Mouse (Mus musculus) limb, embryonic 13.5 days (tissue): ENCODE measurements around the gene Pld4. TPM values are rescaled to one million over a fixed set of nuclear protein-coding genes. Genes with fewer than 3 reads are reported as not detected.
A peak's percentile ranks its signal among the peaks of the same experiment; 100 is the strongest.
"Not testable (repeated sequence)": the region's sequence is repeated elsewhere in the genome, so short reads cannot be mapped to it uniquely, and the experiment has no call there.

Source experiments
- ATAC-seq: fragments of 200-750 bp; cut with Nextera tagmentation; 2 replicates; pipeline ENCODE4 v1.8.0; 2017; ENCODE audit warnings: low read depth, moderate number of reproducible peaks, moderate TSS enrichment; ENCODE audit not compliant: low FRiP score
- H3K27ac ChIP-seq: fragments of 300-500 bp; sonication (generic); 2 replicates; pipeline ENCODE4 v1.5.1; 2015; ENCODE audit warnings: inconsistent platforms, mild to moderate bottlenecking, moderate library complexity
- H3K27me3 ChIP-seq: fragments of 300-500 bp; sonication (generic); 2 replicates; pipeline ENCODE4 v1.6.1; 2015; ENCODE audit warnings: mild to moderate bottlenecking, inconsistent platforms
- H3K36me3 ChIP-seq: fragments of 300-500 bp; sonication (generic); 2 replicates; pipeline ENCODE4 v1.6.1; 2015; ENCODE audit warnings: inconsistent platforms, mild to moderate bottlenecking, moderate library complexity
- H3K4me1 ChIP-seq: fragments of 300-500 bp; sonication (generic); 2 replicates; pipeline ENCODE4 v1.6.1; 2015; ENCODE audit warnings: inconsistent platforms
- H3K4me2 ChIP-seq: fragments of 300-500 bp; sonication (generic); replicated peaks from 2 replicates; pipeline ENCODE4 v1.6.1; 2015; ENCODE audit warnings: inconsistent platforms, mild to moderate bottlenecking, moderate library complexity
- H3K4me3 ChIP-seq: fragments of 300-500 bp; sonication (generic); 2 replicates; pipeline ENCODE4 v1.5.1; 2015; ENCODE audit warnings: moderate library complexity, mild to moderate bottlenecking, inconsistent platforms
- H3K9ac ChIP-seq: fragments of 300-500 bp; sonication (generic); 2 replicates; pipeline ENCODE4 v1.6.1; 2015; ENCODE audit warnings: mild to moderate bottlenecking, inconsistent platforms
- H3K9me3 ChIP-seq: fragments of 300-500 bp; sonication (generic); 2 replicates; pipeline ENCODE4 v1.6.1; 2016; ENCODE audit warnings: inconsistent platforms
- WGBS: fragments of 180-500 bp; shearing (Covaris S2); methylation state at CpG from one replicate; pipeline ENCODE4 v1.1.7; 2015; 5-methylcytosine and 5-hydroxymethylcytosine counted together
- microRNA-seq: library from miRNA; unstranded; fragments of <30 nt; microRNA quantifications from one replicate; pipeline ENCODE4, GENCODE M21; 2016
- polyA plus RNA-seq: library from polyadenylated mRNA; unstranded; fragments of >200 nt; fragmentation: Nextera tagmentation; extraction: Ambion mirVana; gene quantifications from 2 replicates; pipeline ENCODE4 v1.2.1, GENCODE M21; 2015

The Pld4 gene
- polyA plus RNA-seq, 1 experiment from 2014 or later = 6.1 TPM

DNA sequence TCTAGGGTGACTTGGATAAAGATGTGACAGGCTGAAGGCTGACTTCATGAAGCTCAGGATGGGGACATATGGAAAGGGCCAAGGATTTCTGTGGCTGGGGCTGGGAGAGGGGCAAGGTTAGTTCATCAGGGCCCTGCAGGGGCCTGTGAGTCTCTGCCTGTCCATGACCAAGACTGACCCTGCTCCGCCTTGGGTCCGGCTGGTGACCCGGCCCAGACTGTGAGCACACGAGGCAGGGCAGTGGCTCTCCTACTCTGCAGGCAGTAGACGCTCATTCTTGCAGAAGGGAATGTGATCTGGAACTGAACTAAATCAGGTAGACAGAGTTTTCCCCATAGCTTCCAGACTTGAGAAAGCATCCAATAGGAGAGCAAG is 47.7 kb downstream of the Pld4 start:
- peaks cover 25% of the 10 kb centered on the region for H3K4me1 ChIP-seq
- peak; percentile 14; the same call in 1 of the 2 replicates for ATAC-seq
- 72% methylated on average over 5 of the region's 5 CpGs for WGBS
- peak overlapping the region; percentile 68 for H3K9ac ChIP-seq
- no peaks in the 10 kb centered on the region for H3K9me3 ChIP-seq
- peak overlapping the region; percentile 71 for H3K4me3 ChIP-seq
- H3K27me3 ChIP-seq = peaks cover 21% of the 10 kb centered on the region
- H3K36me3 ChIP-seq = peaks cover 10% of the 10 kb centered on the region
- peak overlapping the region; percentile 28; the same call in 1 of the 2 replicates for H3K27ac ChIP-seq
- H3K4me2 ChIP-seq = peak overlapping the region; percentile 99

DNA sequence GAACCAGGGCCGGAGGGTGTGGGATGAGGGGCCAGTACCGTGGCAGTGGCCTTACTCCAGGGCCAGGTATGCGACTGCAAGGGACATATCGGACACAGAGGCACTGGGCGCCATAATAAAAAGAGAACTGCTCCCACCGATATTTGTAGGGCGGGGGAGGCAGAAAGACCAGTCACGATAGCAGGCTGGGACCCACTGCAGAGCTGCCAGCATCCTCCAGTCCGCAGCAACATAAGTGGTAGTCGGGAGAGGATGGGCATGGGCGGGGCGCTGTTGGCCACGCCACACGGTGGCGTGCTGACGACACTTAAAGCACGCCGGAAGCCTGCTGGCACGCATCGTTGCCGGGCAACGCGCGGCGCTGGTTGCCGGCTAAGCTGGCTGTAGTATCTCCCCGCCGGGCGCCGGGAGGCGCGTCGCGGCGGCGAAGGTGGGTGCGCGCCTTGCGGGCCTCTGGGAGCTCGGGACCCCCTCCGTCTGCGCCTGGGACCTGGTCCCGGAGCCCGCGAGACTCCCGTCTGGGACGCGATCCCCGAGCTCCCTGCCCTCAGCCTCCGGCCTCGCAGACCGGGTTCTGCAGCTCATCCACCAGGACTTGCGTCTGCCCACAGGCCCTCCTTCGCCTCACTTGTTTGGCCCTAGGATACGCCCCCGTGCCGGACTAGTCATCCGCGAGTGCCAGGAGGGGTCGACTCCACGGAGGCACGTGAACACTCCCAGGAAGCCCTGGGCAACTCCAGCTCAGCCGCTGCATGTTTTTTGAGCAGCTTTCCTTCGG is 48.3 kb downstream of the Pld4 start, which contains the start of gene Clba1:
TSS of gene Clba1 (plus strand) at position 351 of the 778 bp plus-strand sequence.
- H3K9ac ChIP-seq = peak within 1 kb of the TSS; percentile 68
- H3K27me3 ChIP-seq = peaks cover 19% of the 10 kb centered on the region
- H3K4me1 ChIP-seq = peaks cover 24% of the 10 kb centered on the region
- WGBS = 1% methylated on average over 63 of the region's 64 CpGs
- peak; percentile 92 for ATAC-seq
- peaks cover 16% of the 10 kb centered on the region for H3K36me3 ChIP-seq
- peak within 1 kb of the TSS; percentile 28; the same call in 1 of the 2 replicates for H3K27ac ChIP-seq
- peak within 1 kb of the TSS; percentile 71 for H3K4me3 ChIP-seq
- no peaks in the 10 kb centered on the region for H3K9me3 ChIP-seq
- peak within 1 kb of the TSS; percentile 99 for H3K4me2 ChIP-seq

DNA sequence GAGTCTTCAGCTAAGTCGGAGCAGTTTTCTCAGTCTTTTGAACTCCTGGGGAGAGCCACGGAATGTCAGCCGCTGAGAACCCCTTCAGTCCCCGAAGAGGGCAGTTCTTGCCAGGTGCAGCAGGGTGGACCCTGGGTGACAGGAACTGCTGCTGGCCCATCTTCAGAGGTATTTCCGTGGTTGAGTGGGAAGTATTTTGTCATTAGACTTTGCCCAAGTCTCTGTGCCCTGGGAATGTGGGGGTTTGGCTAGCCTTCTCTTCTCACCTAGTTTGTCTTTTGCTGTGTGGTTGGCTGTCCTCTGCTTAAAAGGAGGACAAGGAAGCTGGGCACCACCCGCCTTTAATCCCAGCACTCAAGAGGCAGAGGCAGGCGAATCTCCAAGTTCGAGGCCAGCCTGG is 49.2 kb downstream of the Pld4 start:
- Histone ChIP-seq H3K27me3 (peaks cover 19% of the 10 kb centered on the region), H3K4me3 (peak overlapping the region; percentile 71), H3K27ac (no peak overlapping the region), H3K9ac (peak overlapping the region; percentile 68), H3K4me2 (peak overlapping the region; percentile 99), H3K36me3 (peaks cover 25% of the 10 kb centered on the region), H3K9me3 (no peaks in the 10 kb centered on the region), H3K4me1 (peaks cover 20% of the 10 kb centered on the region)
- 19% methylated on average over 8 of the region's 8 CpGs for WGBS
- ATAC-seq = no peak

DNA sequence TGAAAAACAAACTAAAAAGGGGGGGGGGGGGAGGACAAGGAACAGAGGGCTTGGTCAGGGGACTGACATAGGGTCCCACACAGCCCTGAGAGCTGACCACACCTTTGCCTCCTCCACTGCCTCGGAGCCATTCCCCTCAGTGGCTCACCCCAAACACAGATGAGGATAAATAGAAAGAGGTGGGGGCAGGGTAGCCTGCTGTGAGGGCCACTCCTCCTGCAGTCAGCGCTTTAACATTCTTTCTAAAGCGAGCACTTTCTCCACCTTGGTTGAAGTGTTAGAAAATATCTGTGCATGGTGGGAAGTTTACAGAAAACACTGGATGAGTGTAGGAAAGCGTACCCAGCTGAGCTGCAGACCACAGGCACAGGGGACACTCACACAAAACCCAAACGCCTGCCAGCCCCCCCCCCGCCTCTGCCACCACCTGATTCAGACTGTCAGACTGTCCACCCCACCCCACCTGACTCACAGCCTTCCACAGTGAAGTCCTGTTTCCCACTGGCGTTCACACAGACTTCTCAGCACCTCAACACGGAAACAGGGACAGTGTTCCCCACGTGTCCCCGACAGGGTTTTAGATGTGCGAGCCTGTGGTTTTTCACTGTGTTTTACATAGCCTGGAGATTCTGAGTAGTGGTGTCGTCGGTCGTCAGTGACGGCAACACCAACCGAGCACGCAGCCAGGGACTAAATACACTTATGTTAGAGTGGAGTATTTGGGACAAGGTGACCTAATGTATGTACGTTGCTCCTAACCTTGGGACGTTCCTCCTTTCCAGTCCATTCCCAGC is 49.8 kb downstream of the Pld4 start:
- no peak for ATAC-seq
- H3K4me3 ChIP-seq = peak overlapping the region; percentile 71; the same call in 1 of the 2 replicates
- H3K27ac ChIP-seq = no peak overlapping the region
- peak overlapping the region; percentile 68; the same call in 1 of the 2 replicates for H3K9ac ChIP-seq
- peak overlapping the region; percentile 99 for H3K4me2 ChIP-seq
- H3K4me1 ChIP-seq = peaks cover 20% of the 10 kb centered on the region
- H3K27me3 ChIP-seq = peaks cover 19% of the 10 kb centered on the region
- H3K9me3 ChIP-seq = no peaks in the 10 kb centered on the region
- WGBS = 62% methylated on average over 19 of the region's 19 CpGs
- peaks cover 31% of the 10 kb centered on the region for H3K36me3 ChIP-seq

DNA sequence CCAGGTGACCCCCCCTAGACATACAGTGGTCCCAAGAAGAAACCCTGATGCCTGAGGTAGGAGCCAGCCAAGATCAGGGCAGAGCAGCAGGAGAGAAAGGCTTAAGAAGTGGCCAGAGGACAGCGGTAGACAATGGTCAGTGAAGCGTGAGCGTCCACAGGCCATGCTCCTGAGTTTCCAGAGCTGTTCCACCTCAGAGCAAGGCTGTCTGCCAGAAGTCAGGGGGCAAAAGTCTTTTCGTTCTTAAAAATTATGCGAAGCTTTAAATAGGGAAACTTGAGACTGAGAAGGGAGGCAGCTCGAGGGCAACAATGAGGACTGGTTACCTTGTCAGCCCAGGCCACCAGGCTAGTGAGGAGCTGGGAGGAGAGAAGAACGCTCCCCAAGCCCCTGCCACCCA is 52.9 kb downstream of the Pld4 start:
- H3K27ac ChIP-seq = no peak overlapping the region
- 88% methylated on average over 7 of the region's 7 CpGs for WGBS
- H3K4me1 ChIP-seq = peaks cover 15% of the 10 kb centered on the region
- peaks cover 19% of the 10 kb centered on the region for H3K27me3 ChIP-seq
- ATAC-seq = no peak
- H3K36me3 ChIP-seq = peaks cover 47% of the 10 kb centered on the region
- H3K4me2 ChIP-seq = no peak overlapping the region
- H3K9ac ChIP-seq = no peak overlapping the region
- H3K9me3 ChIP-seq = no peaks in the 10 kb centered on the region
- H3K4me3 ChIP-seq = no peak overlapping the region

DNA sequence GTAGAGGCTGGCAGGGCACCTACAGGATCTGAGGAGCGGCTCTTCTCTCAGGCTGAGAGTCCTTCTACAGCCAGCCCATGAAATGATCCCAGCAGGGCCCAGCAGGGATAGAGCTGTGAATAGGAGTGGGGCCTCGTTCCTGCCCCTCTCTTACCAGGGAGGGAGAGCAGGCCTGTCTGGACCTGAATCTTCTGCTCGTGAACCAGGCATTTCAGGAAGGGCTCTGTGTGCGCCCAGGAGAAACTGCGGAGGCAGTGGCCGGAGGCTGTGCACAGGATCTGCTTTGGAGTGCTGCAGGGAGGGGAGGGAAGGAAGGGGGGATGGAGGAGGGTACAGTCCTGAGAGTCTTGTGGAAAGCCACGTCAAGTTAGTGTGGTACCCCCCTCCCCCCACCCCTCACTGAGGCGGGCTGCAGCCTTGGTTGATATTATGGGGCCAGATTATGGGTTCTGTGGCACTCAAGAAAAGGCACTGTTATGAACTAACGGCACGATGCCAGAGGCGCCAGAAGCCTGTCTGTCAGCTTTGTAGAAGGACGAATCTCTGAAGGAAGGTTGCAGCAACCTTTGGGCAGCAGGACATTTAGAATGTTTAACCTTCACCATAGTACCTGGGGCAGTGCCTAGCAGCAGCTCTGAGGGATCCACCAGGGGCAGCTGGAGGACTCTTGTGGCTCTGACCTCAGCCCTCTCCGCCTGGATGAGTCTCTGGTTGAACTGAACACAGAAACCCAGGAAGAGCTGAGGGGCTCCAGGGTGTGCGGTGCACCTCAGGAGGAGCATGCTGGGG is 54.4 kb downstream of the Pld4 start:
- no peak overlapping the region for H3K9ac ChIP-seq
- no peak overlapping the region for H3K4me2 ChIP-seq
- peaks cover 4% of the 10 kb centered on the region; the same call in 1 of the 2 replicates for H3K4me1 ChIP-seq
- H3K36me3 ChIP-seq = peaks cover 62% of the 10 kb centered on the region
- no peak overlapping the region for H3K27ac ChIP-seq
- 76% methylated on average over 14 of the region's 14 CpGs for WGBS
- no peaks in the 10 kb centered on the region for H3K9me3 ChIP-seq
- no peak overlapping the region for H3K4me3 ChIP-seq
- ATAC-seq = no peak
- H3K27me3 ChIP-seq = peaks cover 12% of the 10 kb centered on the region

DNA sequence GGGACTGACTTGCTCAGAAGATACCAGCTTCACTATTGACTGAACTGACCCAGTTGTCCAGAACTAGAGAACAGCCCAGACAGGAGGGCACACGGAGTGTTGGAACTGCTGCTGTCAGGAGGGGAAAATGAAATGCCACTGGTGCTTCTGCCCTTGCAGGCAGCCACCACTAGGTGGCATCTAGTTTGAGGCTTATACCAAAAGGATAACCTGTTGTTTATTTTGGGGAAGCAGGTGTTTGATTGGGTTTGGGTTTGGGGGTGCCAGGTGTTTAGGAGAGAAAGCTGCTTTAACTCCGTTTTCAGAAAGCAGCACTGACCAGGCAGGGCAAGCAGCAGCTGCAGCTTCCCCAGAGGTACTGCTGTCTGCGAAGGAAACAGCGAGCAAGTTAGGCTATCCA is 55.8 kb downstream of the Pld4 start:
- WGBS = 52% methylated on average over 4 of the region's 4 CpGs
- no peak for ATAC-seq
- Histone ChIP-seq H3K4me3 (no peak overlapping the region), H3K36me3 (peaks cover 75% of the 10 kb centered on the region), H3K4me1 (no peaks in the 10 kb centered on the region), H3K27ac (no peak overlapping the region), H3K9ac (no peak overlapping the region), H3K9me3 (no peaks in the 10 kb centered on the region), H3K4me2 (no peak overlapping the region), H3K27me3 (no peaks in the 10 kb centered on the region)

DNA sequence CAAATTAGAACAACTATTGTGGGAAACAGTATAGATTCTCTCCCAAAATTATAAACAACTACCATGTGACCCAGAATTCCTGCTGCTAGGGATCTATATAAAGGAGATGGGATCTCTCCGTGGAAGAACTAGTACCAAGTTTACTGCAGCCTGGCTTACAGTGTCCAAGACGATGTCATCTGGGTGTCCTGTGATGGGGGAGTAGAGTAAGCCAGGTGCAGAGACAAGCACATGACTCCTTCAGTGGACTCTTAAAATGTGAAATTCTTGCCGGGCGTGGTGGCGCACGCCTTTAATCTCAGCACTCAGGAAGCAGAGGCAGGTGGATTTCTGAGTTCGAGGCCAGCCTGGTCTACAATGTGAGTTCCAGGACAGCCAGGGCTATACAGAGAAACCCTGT is 56.4 kb downstream of the Pld4 start:
- not testable (repeated sequence) for H3K9me3 ChIP-seq, H3K4me2 ChIP-seq, H3K9ac ChIP-seq, H3K27ac ChIP-seq, H3K27me3 ChIP-seq, H3K4me3 ChIP-seq, H3K4me1 ChIP-seq, ATAC-seq
- WGBS = 79% methylated on average over 7 of the region's 7 CpGs
- H3K36me3 ChIP-seq = peaks cover 79% of the 10 kb centered on the region

Small RNA genes within 50 kb of the gene (microRNA-seq; reads per million reads assigned to microRNA genes)
- not detected for gene Mir6940

Other genes with a start within 250 kb of the Pld4 start
- gene Tmem179, start 243.9 kb upstream of the Pld4 start, polyA plus RNA-seq = 0.28 and 0.66 TPM in 2 replicates
- gene Inf2, start 171.9 kb upstream of the Pld4 start, polyA plus RNA-seq = 4.2 and 5.5 TPM in 2 replicates
- gene Adssl1, start 140.6 kb upstream of the Pld4 start, polyA plus RNA-seq = 12.8 and 14.7 TPM in 2 replicates
- 246 and 251 TPM in 2 replicates for gene Siva1, start 116.0 kb upstream of the Pld4 start, polyA plus RNA-seq
- gene Akt1, start 85.8 kb upstream of the Pld4 start, polyA plus RNA-seq = 62.5 and 71.0 TPM in 2 replicates
- gene Zbtb42, start 81.8 kb upstream of the Pld4 start, polyA plus RNA-seq = 2.2 and 2.4 TPM in 2 replicates
- gene Cep170b, start 40.2 kb upstream of the Pld4 start, polyA plus RNA-seq = 14.7 and 16.6 TPM in 2 replicates
- 0.61 and 0.64 TPM in 2 replicates for gene Ahnak2, start 42.0 kb downstream of the Pld4 start, polyA plus RNA-seq
- 7.9 and 8.8 TPM in 2 replicates for gene Clba1, start 48.3 kb downstream of the Pld4 start, polyA plus RNA-seq
- 132 and 134 TPM in 2 replicates for gene Cdca4, start 68.8 kb downstream of the Pld4 start, polyA plus RNA-seq
- 0.11 and 0.13 TPM in 2 replicates for gene Gpr132, start 107.6 kb downstream of the Pld4 start, polyA plus RNA-seq
- gene Jag2, start 169.1 kb downstream of the Pld4 start, polyA plus RNA-seq = 5.9 and 7.8 TPM in 2 replicates
- 83.8 and 88.9 TPM in 2 replicates for gene Nudt14, start 181.5 kb downstream of the Pld4 start, polyA plus RNA-seq
- gene Btbd6, start 215.8 kb downstream of the Pld4 start, polyA plus RNA-seq = 26.7 and 27.5 TPM in 2 replicates
- 71.4 and 74.0 TPM in 2 replicates for gene Brf1, start 240.0 kb downstream of the Pld4 start, polyA plus RNA-seq